Mouse (Mus musculus) erythroblast, adult 5-6 weeks (primary cell): ENCODE measurements around the gene Rpl31. TPM values are rescaled to one million over a fixed set of nuclear protein-coding genes. Genes with fewer than 3 reads are reported as not detected.

Experiments
- ATAC-seq: replicated peaks from 2 replicates; pipeline ENCODE4 v1.8.0; 2016; ENCODE audit warnings: moderate number of reproducible peaks, mild to moderate bottlenecking, moderate TSS enrichment, inconsistent platforms; ENCODE audit not compliant: poor library complexity, low FRiP score, severe bottlenecking
- total RNA-seq, 2 experiments: library from RNA; stranded (forward) in 1 of 2; stranded (reverse) in 1 of 2; fragments of 150-400 nt in 1 of 2; fragments of 200-764, 138-1000 nt in 1 of 2; gene quantifications; 2 replicates each; pipeline versions ENCODE4 v1.2.3 to v1.2.4; 2015 to 2017; ENCODE audit warnings: low replicate concordance in 2 of 2

Gene Rpl31
- total RNA-seq, 2 experiments from 2014 or later, result 101 to 473 TPM

GRCm38 (mm10) chr1:39362515-39362893, 5.1 kb upstream of the Rpl31 start:
- no peak for ATAC-seq

GRCm38 (mm10) chr1:39365562-39365961, 2.1 kb upstream of the Rpl31 start:
- no peak for ATAC-seq

GRCm38 (mm10) chr1:39367045-39367444, 597 bp upstream of the Rpl31 start:
- ATAC-seq, result no peak

- peak; percentile 18; the same call in 1 of the 2 replicates for ATAC-seq
Observed at GRCm38 (mm10) chr1:39368267-39368841, 712 bp downstream of the Rpl31 start.

- ATAC-seq, result no peak
Observed at GRCm38 (mm10) chr1:39370431-39370830, 2.8 kb downstream of the Rpl31 start.

GRCm38 (mm10) chr1:39372220-39372843, 4.7 kb downstream of the Rpl31 start:
- no peak for ATAC-seq

- no peak for ATAC-seq
Observed at GRCm38 (mm10) chr1:39373378-39373777, 5.7 kb downstream of the Rpl31 start.

GRCm38 (mm10) chr1:39374231-39374809, 6.7 kb downstream of the Rpl31 start:
- ATAC-seq, result no peak

- no peak for ATAC-seq
Observed at GRCm38 (mm10) chr1:39376121-39376520, 8.5 kb downstream of the Rpl31 start.

- ATAC-seq, result no peak
Observed at GRCm38 (mm10) chr1:39376726-39377240, 9.1 kb downstream of the Rpl31 start.

- no peak for ATAC-seq
Observed at GRCm38 (mm10) chr1:39378540-39378939, 10.9 kb downstream of the Rpl31 start.

- no peak for ATAC-seq
Observed at GRCm38 (mm10) chr1:39379021-39379420, 11.4 kb downstream of the Rpl31 start.

GRCm38 (mm10) chr1:39381017-39381416, 13.4 kb downstream of the Rpl31 start:
- no peak for ATAC-seq

GRCm38 (mm10) chr1:39384914-39385313, 17.3 kb downstream of the Rpl31 start:
- no peak for ATAC-seq

- no peak for ATAC-seq
Observed at GRCm38 (mm10) chr1:39386456-39386855, 18.8 kb downstream of the Rpl31 start.

GRCm38 (mm10) chr1:39387497-39387896, 19.9 kb downstream of the Rpl31 start:
- no peak for ATAC-seq

GRCm38 (mm10) chr1:39388163-39388562, 20.5 kb downstream of the Rpl31 start:
- ATAC-seq, result peak; percentile 69

GRCm38 (mm10) chr1:39389338-39389737, 21.7 kb downstream of the Rpl31 start:
- ATAC-seq, result no peak

GRCm38 (mm10) chr1:39391652-39392051, 24.0 kb downstream of the Rpl31 start:
- no peak for ATAC-seq

GRCm38 (mm10) chr1:39392189-39392588, 24.5 kb downstream of the Rpl31 start:
- peak; percentile 69; the same call in 1 of the 2 replicates for ATAC-seq

GRCm38 (mm10) chr1:39393217-39393867, 25.7 kb downstream of the Rpl31 start:
- no peak for ATAC-seq
